Mouse (Mus musculus) G1E-ER4 (cell line): ENCODE data around the gene Pdgfra. TPM values are rescaled to one million over a fixed set of nuclear protein-coding genes. Genes with fewer than 3 reads are reported as not detected.

Experiments used
- GATA1 ChIP-seq: IDR thresholded peaks from one replicate; pipeline ENCODE4 v1.8.0; 2012; ENCODE audit warnings: low read length, inconsistent platforms
- polyA plus RNA-seq: library from polyadenylated mRNA; stranded (reverse); fragments of >175 nt; gene quantifications from 2 replicates; pipeline ENCODE4 v1.2.3, GENCODE M21; 2012

The Pdgfra gene
- polyA plus RNA-seq, 1 experiment = not detected

GRCm38 (mm10) chr5:75179726-75180290 lies 27.7 kb downstream of the Pdgfra start:
- no peak for TF ChIP-seq GATA1

- no peak for TF ChIP-seq GATA1
Observed at GRCm38 (mm10) chr5:75183653-75184052, 31.6 kb downstream of the Pdgfra start.

- TF ChIP-seq GATA1 = no peak
Observed at GRCm38 (mm10) chr5:75184112-75184511, 32.0 kb downstream of the Pdgfra start.

- TF ChIP-seq GATA1 = no peak
Observed at GRCm38 (mm10) chr5:75184693-75185235, 32.7 kb downstream of the Pdgfra start.

GRCm38 (mm10) chr5:75185584-75185983 lies 33.5 kb downstream of the Pdgfra start:
- TF ChIP-seq GATA1 = no peak

- no peak for TF ChIP-seq GATA1
Observed at GRCm38 (mm10) chr5:75189319-75189987, 37.4 kb downstream of the Pdgfra start.

GRCm38 (mm10) chr5:75193107-75193506 lies 41.0 kb downstream of the Pdgfra start:
- no peak for TF ChIP-seq GATA1

GRCm38 (mm10) chr5:75198413-75198812 lies 46.3 kb downstream of the Pdgfra start:
- no peak for TF ChIP-seq GATA1

- no peak for TF ChIP-seq GATA1
Observed at GRCm38 (mm10) chr5:75199698-75200365, 47.7 kb downstream of the Pdgfra start.

- TF ChIP-seq GATA1 = no peak
Observed at GRCm38 (mm10) chr5:75200366-75200724, 48.3 kb downstream of the Pdgfra start.

GRCm38 (mm10) chr5:75207905-75208304 lies 55.8 kb downstream of the Pdgfra start:
- TF ChIP-seq GATA1 = no peak

- no peak for TF ChIP-seq GATA1
Observed at GRCm38 (mm10) chr5:75209966-75210365, 57.9 kb downstream of the Pdgfra start.

- TF ChIP-seq GATA1 = no peak
Observed at GRCm38 (mm10) chr5:75214520-75214919, 62.4 kb downstream of the Pdgfra start.

- TF ChIP-seq GATA1 = no peak
Observed at GRCm38 (mm10) chr5:75214929-75215328, 62.8 kb downstream of the Pdgfra start.

- no peak for TF ChIP-seq GATA1
Observed at GRCm38 (mm10) chr5:75215678-75216256, 63.7 kb downstream of the Pdgfra start.

- TF ChIP-seq GATA1 = no peak
Observed at GRCm38 (mm10) chr5:75221610-75222009, 69.5 kb downstream of the Pdgfra start.
